Mouse (Mus musculus) liver, postnatal 0 days (tissue): ENCODE measurements around the gene Depp1.

ENCODE experiments used
- CTCF ChIP-seq: sonication (generic); IDR thresholded peaks from 2 replicates; pipeline ENCODE4 v1.5.1; 2016; ENCODE audit warnings: antibody characterized with exemption, low read depth
- EP300 ChIP-seq: IDR thresholded peaks from 2 replicates; pipeline ENCODE4 v1.6.1; 2016; ENCODE audit warnings: antibody characterized with exemption, low read depth, mild to moderate bottlenecking

GRCm38 (mm10) chr6:116671768-116672167, 21.4 kb downstream of the Depp1 start:
- TF ChIP-seq CTCF (no peak), EP300 (no peak)
